Mouse (Mus musculus): Measurements from ENCODE around the gene Hadh. TPM values are rescaled to one million over a fixed set of nuclear protein-coding genes. Genes with fewer than 3 reads are reported as not detected.

The Hadh gene
- polyA plus RNA-seq, 1 experiment from 2014 or later = 34.1 TPM

DNA sequence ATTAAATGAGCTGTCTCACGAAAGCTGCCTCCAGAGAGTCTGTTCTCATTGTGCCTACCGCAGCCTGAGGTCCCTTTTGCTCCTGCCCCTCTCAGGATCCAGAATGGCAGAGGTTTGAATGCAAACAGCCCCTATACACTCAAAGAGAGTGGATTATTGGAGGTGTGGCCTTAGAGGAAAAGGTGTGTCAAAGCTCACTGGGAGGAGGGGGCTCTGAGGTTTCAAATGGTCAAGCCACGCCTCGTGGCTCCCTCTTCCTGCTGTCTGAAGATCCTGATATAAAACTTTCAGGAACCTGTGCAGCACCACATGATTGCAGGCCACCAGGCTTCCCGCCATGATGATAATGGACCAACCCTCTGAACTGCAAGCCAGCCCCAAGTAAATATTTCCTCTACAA is 24.1 kb downstream of the Hadh start:
- no peak overlapping the region for H3K4me3 ChIP-seq (ENCODE audit: low read depth, low read length)
- H3K27me3 ChIP-seq (replicated peaks; ENCODE audit: control insufficient read depth, insufficient read depth, low read length) = no peaks in the 10 kb centered on the region
- DNase-seq (ENCODE audit: low spot score) = no peak
- 85% methylated on average over 5 of the region's 5 CpGs for WGBS
- no peak overlapping the region for H3K27ac ChIP-seq (ENCODE audit: low read depth, low read length)
- no peaks in the 10 kb centered on the region for H3K9me3 ChIP-seq (replicated peaks; ENCODE audit: control insufficient read depth, low read length)
- no peak for ATAC-seq
- H3K4me2 ChIP-seq (ENCODE audit: low read length) = no peak overlapping the region
- H3K4me1 ChIP-seq (ENCODE audit: control insufficient read depth, insufficient read depth, low read length) = no peaks in the 10 kb centered on the region
- no peak overlapping the region for H3K9ac ChIP-seq (ENCODE audit: low read length)
- no peaks in the 10 kb centered on the region for H3K36me3 ChIP-seq (ENCODE audit: control insufficient read depth, insufficient read depth, low read length)

DNA sequence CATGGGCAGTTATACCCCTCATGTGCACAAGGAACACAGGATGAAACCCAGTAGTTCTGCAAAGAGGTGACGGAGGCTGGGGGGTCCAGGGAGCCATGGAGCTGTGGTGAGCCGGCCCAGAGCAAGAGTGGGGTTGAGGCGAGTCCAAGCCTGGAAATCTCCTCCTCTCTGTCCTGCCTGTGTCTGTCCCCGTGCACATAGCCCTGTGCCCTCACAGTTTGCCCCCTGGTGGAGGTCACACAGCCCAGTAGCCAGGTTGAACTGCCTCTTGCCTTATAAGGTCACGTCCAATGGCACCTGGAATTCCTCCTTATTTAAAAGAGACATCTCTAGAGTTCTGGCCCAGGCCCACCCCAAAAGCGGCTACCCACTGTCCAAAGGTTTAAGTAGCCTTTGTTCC is 24.5 kb downstream of the Hadh start:
- Histone ChIP-seq H3K9me3 (replicated peaks; ENCODE audit: control insufficient read depth, low read length) (no peaks in the 10 kb centered on the region), H3K4me3 (ENCODE audit: low read depth, low read length) (no peak overlapping the region), H3K4me2 (ENCODE audit: low read length) (no peak overlapping the region), H3K9ac (ENCODE audit: low read length) (no peak overlapping the region), H3K36me3 (ENCODE audit: control insufficient read depth, insufficient read depth, low read length) (no peaks in the 10 kb centered on the region), H3K4me1 (ENCODE audit: control insufficient read depth, insufficient read depth, low read length) (no peaks in the 10 kb centered on the region), H3K27me3 (replicated peaks; ENCODE audit: control insufficient read depth, insufficient read depth, low read length) (no peaks in the 10 kb centered on the region), H3K27ac (ENCODE audit: low read depth, low read length) (no peak overlapping the region)
- DNase-seq (ENCODE audit: low spot score) = no peak
- ATAC-seq = no peak
- WGBS = 80% methylated on average over 6 of the region's 6 CpGs

DNA sequence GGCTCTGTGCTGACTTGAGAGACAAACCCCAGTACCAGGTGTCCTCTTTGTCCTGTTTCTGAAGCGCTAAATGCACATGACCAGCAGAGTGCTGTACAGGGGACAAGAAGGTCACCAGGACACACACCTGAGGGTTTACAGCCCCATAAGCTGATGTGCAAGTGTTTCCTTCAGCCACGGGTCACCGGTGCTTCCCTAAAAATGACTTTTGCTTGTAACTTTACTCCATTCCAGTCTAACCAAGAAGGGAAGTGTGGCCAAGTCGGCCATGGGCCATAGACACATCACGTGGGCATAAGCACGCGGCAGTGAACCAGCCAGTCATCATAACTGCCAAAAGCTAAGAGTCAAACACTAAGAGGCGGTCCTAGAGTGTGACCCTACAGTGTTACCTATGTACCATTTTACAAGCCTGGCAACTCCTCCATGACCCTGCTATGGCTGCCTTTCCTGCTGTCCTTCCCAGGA is 25.3 kb downstream of the Hadh start:
- Histone ChIP-seq H3K27ac (ENCODE audit: low read depth, low read length) (no peak overlapping the region), H3K4me1 (ENCODE audit: control insufficient read depth, insufficient read depth, low read length) (no peaks in the 10 kb centered on the region), H3K4me3 (ENCODE audit: low read depth, low read length) (no peak overlapping the region), H3K27me3 (replicated peaks; ENCODE audit: control insufficient read depth, insufficient read depth, low read length) (no peaks in the 10 kb centered on the region), H3K4me2 (ENCODE audit: low read length) (no peak overlapping the region), H3K36me3 (ENCODE audit: control insufficient read depth, insufficient read depth, low read length) (no peaks in the 10 kb centered on the region), H3K9ac (ENCODE audit: low read length) (no peak overlapping the region), H3K9me3 (replicated peaks; ENCODE audit: control insufficient read depth, low read length) (no peaks in the 10 kb centered on the region)
- WGBS = 96% methylated on average over 8 of the region's 8 CpGs
- ATAC-seq (no peak), DNase-seq (ENCODE audit: low spot score) (no peak)

DNA sequence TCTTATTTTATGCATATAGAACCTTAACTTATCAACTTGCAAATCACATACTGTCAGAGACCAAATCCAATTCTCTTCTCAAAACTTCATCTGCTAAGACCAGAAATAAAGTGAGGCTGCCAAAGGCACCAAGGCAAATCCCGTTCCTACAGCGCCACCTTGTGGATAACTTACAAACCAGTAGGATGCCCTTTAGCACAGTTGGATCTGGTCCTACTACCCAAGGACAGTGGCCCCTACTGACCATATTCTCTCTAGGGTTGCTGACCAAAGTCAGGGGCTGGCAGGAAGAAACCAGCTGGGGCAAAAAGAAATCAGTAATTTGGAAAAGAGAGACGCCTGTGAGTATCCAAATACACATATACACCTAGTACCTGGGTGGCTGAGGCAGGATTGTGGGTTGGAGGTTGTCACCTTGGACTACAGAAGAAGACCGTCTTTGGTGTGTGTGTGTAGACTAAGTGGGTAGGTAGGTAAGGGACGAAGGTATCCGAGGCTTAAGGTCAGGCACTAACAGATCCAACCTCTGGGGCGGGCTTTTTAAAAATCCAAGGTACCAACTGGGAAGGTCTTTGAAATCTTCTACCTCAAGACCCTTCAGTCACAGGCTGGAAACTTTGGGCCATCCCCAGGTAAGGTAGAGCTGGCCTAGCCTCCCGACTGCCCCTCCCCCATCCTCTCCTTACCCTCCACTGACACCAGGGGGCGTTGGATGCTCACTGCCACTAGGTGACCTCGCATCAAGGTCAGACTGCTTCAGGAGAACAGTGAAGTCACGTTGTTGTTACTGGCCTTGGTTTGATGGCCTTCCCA is 25.9 kb downstream of the Hadh start:
- DNase-seq (ENCODE audit: low spot score) (peak; percentile 86), ATAC-seq (peak; percentile 67)
- no peak overlapping the region for H3K4me2 ChIP-seq (ENCODE audit: low read length)
- no peaks in the 10 kb centered on the region for H3K4me1 ChIP-seq (ENCODE audit: control insufficient read depth, insufficient read depth, low read length)
- no peak overlapping the region for H3K9ac ChIP-seq (ENCODE audit: low read length)
- H3K27ac ChIP-seq (ENCODE audit: low read depth, low read length) = no peak overlapping the region
- no peaks in the 10 kb centered on the region for H3K36me3 ChIP-seq (ENCODE audit: control insufficient read depth, insufficient read depth, low read length)
- WGBS = 57% methylated on average over 11 of the region's 11 CpGs
- H3K27me3 ChIP-seq (replicated peaks; ENCODE audit: control insufficient read depth, insufficient read depth, low read length) = no peaks in the 10 kb centered on the region
- H3K4me3 ChIP-seq (ENCODE audit: low read depth, low read length) = no peak overlapping the region
- no peaks in the 10 kb centered on the region for H3K9me3 ChIP-seq (replicated peaks; ENCODE audit: control insufficient read depth, low read length)

DNA sequence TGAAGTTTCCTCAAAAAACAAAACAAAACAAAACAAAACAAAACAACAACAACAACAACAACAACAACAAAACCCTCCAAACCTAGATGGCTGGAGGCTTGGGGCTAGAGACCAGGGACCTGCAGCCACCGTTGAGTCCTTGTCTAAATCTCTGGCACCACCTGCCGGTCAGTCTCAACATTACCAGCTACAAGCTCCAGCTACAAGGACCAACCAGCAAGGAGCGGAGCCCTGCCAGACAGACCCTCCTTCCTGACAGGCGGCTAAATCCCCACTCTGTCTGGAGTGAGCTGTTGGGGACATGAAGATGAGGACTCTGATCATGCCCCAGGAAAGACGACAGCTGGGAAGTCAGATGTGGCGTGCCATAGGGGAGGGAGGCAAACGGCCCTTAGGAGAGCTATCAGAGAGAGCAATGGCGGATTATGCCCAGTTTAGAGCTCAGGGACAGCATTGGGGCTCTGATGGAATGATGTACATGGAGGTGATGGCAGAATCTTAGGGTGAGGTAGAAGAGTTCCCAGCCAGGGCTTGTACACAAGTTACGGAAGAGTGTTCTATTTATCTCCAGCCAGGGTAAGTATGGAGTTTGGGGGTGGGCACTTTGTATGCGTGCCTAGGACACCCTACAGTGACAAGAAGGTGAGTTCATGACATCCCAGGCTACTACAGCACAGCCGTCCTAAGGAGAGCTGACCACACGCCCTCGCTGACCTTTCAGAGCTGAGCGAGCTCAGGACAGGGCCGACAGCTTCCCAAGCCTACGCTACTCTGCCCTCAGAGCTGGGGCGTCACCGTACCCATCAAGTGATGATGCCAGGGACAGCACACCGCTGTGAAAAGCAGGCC is 33.9 kb downstream of the Hadh start:
- 0 out of 2 replicates have a peak overlapping the region, but pooled peaks have one; percentile 47 for H3K9ac ChIP-seq (ENCODE audit: low read length)
- H3K9me3 ChIP-seq (replicated peaks; ENCODE audit: control insufficient read depth, low read length) = no peaks in the 10 kb centered on the region
- H3K4me2 ChIP-seq (ENCODE audit: low read length) = 0 out of 2 replicates have a peak overlapping the region, but pooled peaks have one; percentile 14
- no peaks in the 10 kb centered on the region for H3K27me3 ChIP-seq (replicated peaks; ENCODE audit: control insufficient read depth, insufficient read depth, low read length)
- DNase-seq (ENCODE audit: low spot score) (peak; percentile 92), ATAC-seq (peak; percentile 91)
- no peaks in the 10 kb centered on the region for H3K36me3 ChIP-seq (ENCODE audit: control insufficient read depth, insufficient read depth, low read length)
- no peak overlapping the region for H3K27ac ChIP-seq (ENCODE audit: low read depth, low read length)
- no peak overlapping the region for H3K4me3 ChIP-seq (ENCODE audit: low read depth, low read length)
- 64% methylated on average over 19 of the region's 19 CpGs for WGBS
- no peaks in the 10 kb centered on the region for H3K4me1 ChIP-seq (ENCODE audit: control insufficient read depth, insufficient read depth, low read length)

DNA sequence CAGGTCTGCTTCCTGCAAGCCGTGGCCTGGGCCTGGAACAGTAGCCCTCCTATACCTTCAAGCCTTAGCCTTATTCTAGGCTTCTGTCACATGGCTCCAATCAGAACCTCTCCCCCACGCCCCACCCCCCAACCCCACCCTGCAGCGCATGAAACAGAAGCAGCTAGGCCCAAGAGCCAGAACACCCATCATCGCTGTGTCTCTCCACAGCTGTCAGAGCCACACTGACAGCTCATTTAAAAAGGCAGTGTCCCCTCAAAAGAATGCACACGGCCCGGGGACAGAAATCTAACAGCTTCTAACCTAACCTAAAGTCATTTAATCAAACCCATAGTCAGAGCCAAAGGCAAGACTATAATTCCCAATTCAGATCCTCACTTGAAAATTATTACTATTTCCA is 34.8 kb downstream of the Hadh start:
- Histone ChIP-seq H3K4me2 (ENCODE audit: low read length) (no peak overlapping the region), H3K4me3 (ENCODE audit: low read depth, low read length) (no peak overlapping the region), H3K27ac (ENCODE audit: low read depth, low read length) (no peak overlapping the region), H3K9me3 (replicated peaks; ENCODE audit: control insufficient read depth, low read length) (no peaks in the 10 kb centered on the region), H3K9ac (ENCODE audit: low read length) (no peak overlapping the region), H3K27me3 (replicated peaks; ENCODE audit: control insufficient read depth, insufficient read depth, low read length) (no peaks in the 10 kb centered on the region), H3K4me1 (ENCODE audit: control insufficient read depth, insufficient read depth, low read length) (no peaks in the 10 kb centered on the region), H3K36me3 (ENCODE audit: control insufficient read depth, insufficient read depth, low read length) (no peaks in the 10 kb centered on the region)
- ATAC-seq (no peak), DNase-seq (ENCODE audit: low spot score) (no peak)
- WGBS = 85% methylated on average over 6 of the region's 6 CpGs

DNA sequence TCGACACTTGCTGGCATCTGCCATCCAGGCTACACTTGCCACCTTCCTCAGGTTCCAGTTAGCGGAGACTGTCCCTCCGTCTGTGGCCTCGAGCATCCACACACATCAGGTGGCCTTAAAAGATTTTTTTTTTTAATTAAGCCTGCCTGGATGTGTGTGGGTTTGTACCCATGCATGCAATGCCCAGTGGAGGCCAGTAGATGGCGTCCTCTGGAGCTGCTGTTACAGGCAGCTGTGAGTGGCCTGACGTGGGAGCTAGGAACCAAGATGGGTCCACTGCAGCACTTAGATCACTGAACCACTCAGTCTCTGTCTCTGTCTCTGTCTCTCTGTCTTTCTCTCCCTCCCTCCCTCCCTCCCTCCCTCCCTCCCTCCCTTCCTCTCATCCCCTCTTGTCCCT is 43.8 kb downstream of the Hadh start:
- WGBS = 62% methylated on average over 6 of the region's 6 CpGs
- H3K9me3 ChIP-seq (replicated peaks; ENCODE audit: control insufficient read depth, low read length) = no peaks in the 10 kb centered on the region
- H3K27me3 ChIP-seq (replicated peaks; ENCODE audit: control insufficient read depth, insufficient read depth, low read length) = no peaks in the 10 kb centered on the region
- no peak for DNase-seq (ENCODE audit: low spot score)
- no peaks in the 10 kb centered on the region for H3K4me1 ChIP-seq (ENCODE audit: control insufficient read depth, insufficient read depth, low read length)
- no peak overlapping the region for H3K9ac ChIP-seq (ENCODE audit: low read length)
- no peaks in the 10 kb centered on the region for H3K36me3 ChIP-seq (ENCODE audit: control insufficient read depth, insufficient read depth, low read length)
- H3K4me3 ChIP-seq (ENCODE audit: low read depth, low read length) = no peak overlapping the region
- no peak overlapping the region for H3K27ac ChIP-seq (ENCODE audit: low read depth, low read length)
- no peak overlapping the region for H3K4me2 ChIP-seq (ENCODE audit: low read length)
- ATAC-seq = no peak

DNA sequence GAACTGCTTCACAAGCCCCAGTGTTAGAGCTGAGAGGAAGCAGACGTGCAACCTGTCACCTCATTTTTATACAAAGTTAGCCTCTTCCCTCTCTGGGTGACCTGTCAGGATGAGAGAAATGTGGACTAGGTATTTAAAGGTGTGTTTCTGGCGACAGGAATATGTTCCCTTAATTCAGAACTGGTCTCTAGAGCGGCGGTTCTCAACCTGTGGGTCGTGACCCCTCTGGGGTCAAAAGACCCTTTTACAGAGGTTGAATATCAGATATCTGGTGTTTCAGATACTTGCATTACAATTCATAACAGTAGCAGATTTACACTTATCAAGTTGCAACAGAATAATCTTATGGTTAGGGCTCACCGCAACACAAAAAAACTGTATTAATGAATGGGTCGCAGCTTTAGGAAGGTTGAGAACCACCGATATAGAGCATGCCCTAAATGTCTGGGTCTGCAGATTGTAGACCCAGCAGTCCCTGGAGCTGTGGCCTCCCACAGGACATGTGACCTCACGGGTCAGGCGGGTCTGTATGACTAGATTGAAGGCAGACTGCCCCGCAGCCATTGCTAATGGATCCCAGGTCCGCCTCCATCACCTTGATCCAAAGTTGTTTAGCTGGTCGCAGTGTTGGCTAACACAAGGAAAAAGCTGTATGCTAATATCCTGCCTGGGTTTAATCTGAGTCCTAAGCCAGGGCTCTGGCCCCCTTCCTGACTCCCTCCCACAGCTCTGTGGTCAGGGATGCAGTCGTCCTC is 53.1 kb downstream of the Hadh start:
- Histone ChIP-seq H3K36me3 (ENCODE audit: control insufficient read depth, insufficient read depth, low read length) (no peaks in the 10 kb centered on the region), H3K27me3 (replicated peaks; ENCODE audit: control insufficient read depth, insufficient read depth, low read length) (no peaks in the 10 kb centered on the region), H3K4me3 (ENCODE audit: low read depth, low read length) (no peak overlapping the region), H3K9me3 (replicated peaks; ENCODE audit: control insufficient read depth, low read length) (no peaks in the 10 kb centered on the region), H3K27ac (ENCODE audit: low read depth, low read length) (no peak overlapping the region), H3K4me1 (ENCODE audit: control insufficient read depth, insufficient read depth, low read length) (no peaks in the 10 kb centered on the region), H3K4me2 (ENCODE audit: low read length) (no peak overlapping the region), H3K9ac (ENCODE audit: low read length) (no peak overlapping the region)
- ATAC-seq (no peak), DNase-seq (ENCODE audit: low spot score) (no peak)
- WGBS = 89% methylated on average over 14 of the region's 14 CpGs
